Mouse (Mus musculus) limb, embryonic 14.5 days (tissue): ENCODE measurements at regions not wholly inside any gene's neighbourhood (a gene's known extent, or its start where the extent isn't known, plus 50 kb on each side); places are given as distances from the start of the nearest gene placed in this dataset.

Source experiments
- ATAC-seq: fragments of 200-750 bp; cut with Nextera tagmentation; 2 replicates; pipeline ENCODE4 v1.8.0; 2017; ENCODE audit warnings: low read depth, moderate number of reproducible peaks, moderate TSS enrichment; ENCODE audit not compliant: low FRiP score
- DNase-seq: peaks from one replicate; pipeline ENCODE4 v3.0.0-alpha.2; 2015; ENCODE audit warnings: low spot score
- H3K27ac ChIP-seq: fragments of 300-500 bp; sonication (generic); replicated peaks from 2 replicates; pipeline ENCODE4 v1.5.1; 2014; ENCODE audit warnings: low read depth, mild to moderate bottlenecking, low read length, moderate library complexity, mixed read lengths
- H3K27me3 ChIP-seq: fragments of 300-500 bp; sonication (generic); 2 replicates; pipeline ENCODE4 v1.6.1; 2014; ENCODE audit warnings: low read length, mixed read lengths; ENCODE audit not compliant: control insufficient read depth, insufficient read depth
- H3K36me3 ChIP-seq: fragments of 300-500 bp; sonication (generic); 2 replicates; pipeline ENCODE4 v1.6.1; 2014; ENCODE audit warnings: mild to moderate bottlenecking, low read length, moderate library complexity, mixed read lengths; ENCODE audit not compliant: control insufficient read depth, insufficient read depth
- H3K4me1 ChIP-seq: fragments of 300-500 bp; sonication (generic); 2 replicates; pipeline ENCODE4 v1.6.1; 2014; ENCODE audit warnings: antibody characterized with exemption, low read length, mixed read lengths; ENCODE audit not compliant: control insufficient read depth, insufficient read depth
- H3K4me2 ChIP-seq: fragments of 300-500 bp; sonication (generic); replicated peaks from 2 replicates; pipeline ENCODE4 v1.6.1; 2014; ENCODE audit warnings: low read depth, mild to moderate bottlenecking, low read length, moderate library complexity; ENCODE audit not compliant: severe bottlenecking
- H3K4me3 ChIP-seq: fragments of 300-500 bp; sonication (generic); replicated peaks from 2 replicates; pipeline ENCODE4 v1.5.1; 2014; ENCODE audit warnings: low read length
- H3K9ac ChIP-seq: fragments of 300-500 bp; sonication (generic); 2 replicates; pipeline ENCODE4 v1.6.1; 2014; ENCODE audit warnings: mild to moderate bottlenecking, low read depth, low read length, moderate library complexity; ENCODE audit not compliant: severe bottlenecking
- H3K9me3 ChIP-seq: fragments of 300-500 bp; sonication (generic); 2 replicates; pipeline ENCODE4 v1.6.1; 2016; ENCODE audit warnings: low read length; ENCODE audit not compliant: control insufficient read depth
- POLR2A ChIP-seq: fragments of 200-500 bp; IDR thresholded peaks from 2 replicates; pipeline ENCODE4 v1.8.0; 2012; ENCODE audit warnings: inconsistent platforms, mild to moderate bottlenecking, moderate library complexity, borderline replicate concordance; ENCODE audit not compliant: insufficient read depth, insufficient read length; ENCODE audit errors: extremely low read depth
- whole genome bisulfite sequencing: fragments of 180-500 bp; shearing (Covaris S2); extraction: QIAGEN DNeasy Blood & Tissue Kit; methylation state at CpG from one replicate; pipeline ENCODE4 v1.1.7; 2014; 5-methylcytosine and 5-hydroxymethylcytosine counted together

GRCm38 (mm10) chr4:48871105-48871504, 188.0 kb upstream of the Plppr1 start:
- TF ChIP-seq POLR2A: no peak
- no peak overlapping the region for H3K27ac ChIP-seq
- ATAC-seq: no peak
- H3K4me2 ChIP-seq: no peak overlapping the region
- H3K4me3 ChIP-seq: no peak overlapping the region
- DNase-seq: no peak
- H3K36me3 ChIP-seq: no peaks in the 10 kb centered on the region
- no peak overlapping the region for H3K9ac ChIP-seq
- no peaks in the 10 kb centered on the region for H3K4me1 ChIP-seq
- 85% methylated on average over 2 of the region's 2 CpGs for WGBS
- H3K9me3 ChIP-seq: no peaks in the 10 kb centered on the region
- H3K27me3 ChIP-seq: no peaks in the 10 kb centered on the region

- 60% methylated on average over 4 of the region's 4 CpGs for WGBS
- H3K9me3 ChIP-seq: no peaks in the 10 kb centered on the region
- no peak for TF ChIP-seq POLR2A
These were observed 169.9 kb upstream of the Plppr1 start for GRCm38 (mm10) chr4:48889074-48889592.

GRCm38 (mm10) chr4:48904551-48904950, 154.5 kb upstream of the Plppr1 start:
- Histone ChIP-seq H3K9ac (no peak overlapping the region), H3K4me2 (no peak overlapping the region), H3K9me3 (no peaks in the 10 kb centered on the region), H3K4me3 (no peak overlapping the region), H3K27ac (no peak overlapping the region), H3K27me3 (no peaks in the 10 kb centered on the region), H3K36me3 (no peaks in the 10 kb centered on the region), H3K4me1 (peaks cover 14% of the 10 kb centered on the region)
- ATAC-seq (no peak), DNase-seq (no peak)
- 28% methylated on average over 1 of the region's 1 CpGs for WGBS
- TF ChIP-seq POLR2A: no peak

More at GRCm38 (mm10) chr4:48889074-48889592, 169.9 kb upstream of the Plppr1 start:
- no peaks in the 10 kb centered on the region for H3K27me3 ChIP-seq
- H3K4me1 ChIP-seq: no peaks in the 10 kb centered on the region
- ATAC-seq (no peak), DNase-seq (no peak)
- H3K9ac ChIP-seq: no peak overlapping the region
- H3K4me2 ChIP-seq: no peak overlapping the region
- no peak overlapping the region for H3K27ac ChIP-seq
- no peaks in the 10 kb centered on the region for H3K36me3 ChIP-seq
- H3K4me3 ChIP-seq: no peak overlapping the region

GRCm38 (mm10) chr4:48905196-48905867, 153.7 kb upstream of the Plppr1 start:
- H3K9ac ChIP-seq: no peak overlapping the region
- H3K27ac ChIP-seq: no peak overlapping the region
- no peaks in the 10 kb centered on the region for H3K9me3 ChIP-seq
- peak; percentile 37 for DNase-seq
- H3K4me2 ChIP-seq: no peak overlapping the region
- no peak for ATAC-seq
- no peaks in the 10 kb centered on the region for H3K36me3 ChIP-seq
- TF ChIP-seq POLR2A: no peak
- H3K4me3 ChIP-seq: no peak overlapping the region
- peaks cover 14% of the 10 kb centered on the region for H3K4me1 ChIP-seq
- 33% methylated on average over 9 of the region's 9 CpGs for WGBS
- no peaks in the 10 kb centered on the region for H3K27me3 ChIP-seq

DNA sequence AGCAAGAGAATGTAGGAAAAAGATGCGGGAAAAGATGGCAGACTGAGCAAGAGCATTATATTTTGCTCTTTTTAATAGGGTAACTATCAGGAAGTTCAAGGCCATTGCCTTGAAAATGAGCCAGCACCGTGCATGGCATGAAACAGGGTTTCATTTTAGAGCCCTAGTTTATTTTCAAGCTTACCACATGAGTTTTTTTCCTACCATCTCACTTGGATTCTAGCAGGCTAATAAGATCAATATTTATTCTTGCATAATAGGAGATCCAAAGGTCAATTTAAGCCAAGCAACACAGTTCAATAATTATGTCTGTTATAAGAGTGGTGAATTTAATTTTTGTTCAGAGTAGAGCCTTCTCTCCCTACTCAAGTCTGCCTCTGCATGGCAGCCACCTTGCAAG, 149.9 kb upstream of the Plppr1 start:
- TF ChIP-seq POLR2A: no peak
- H3K4me2 ChIP-seq: no peak overlapping the region
- H3K27me3 ChIP-seq: no peaks in the 10 kb centered on the region
- no peaks in the 10 kb centered on the region for H3K36me3 ChIP-seq
- WGBS: 62% methylated on average over 2 of the region's 2 CpGs
- ATAC-seq (no peak), DNase-seq (no peak)
- no peaks in the 10 kb centered on the region for H3K9me3 ChIP-seq
- H3K4me3 ChIP-seq: no peak overlapping the region
- no peak overlapping the region for H3K9ac ChIP-seq
- no peak overlapping the region for H3K27ac ChIP-seq
- H3K4me1 ChIP-seq: peaks cover 14% of the 10 kb centered on the region
